Mouse (Mus musculus) midbrain, embryonic 15.5 days (tissue): ENCODE results near the gene Vmn1r22. TPM values are rescaled to one million over a fixed set of nuclear protein-coding genes. Genes with fewer than 3 reads are reported as not detected.
"Not testable (repeated sequence)": the region's sequence is repeated elsewhere in the genome, so short reads cannot be mapped to it uniquely, and the experiment has no call there.

ENCODE experiments used
- ATAC-seq: fragments of 200-750 bp; cut with Nextera tagmentation; replicated peaks from 2 replicates; pipeline ENCODE4 v1.8.0; 2017; ENCODE audit warnings: moderate TSS enrichment
- H3K27ac ChIP-seq: fragments of 300-500 bp; sonication (generic); 2 replicates; pipeline ENCODE4 v1.5.1; 2015; ENCODE audit warnings: mild to moderate bottlenecking, inconsistent platforms
- H3K27me3 ChIP-seq: fragments of 300-500 bp; sonication (generic); replicated peaks from 2 replicates; pipeline ENCODE4 v1.6.1; 2015; ENCODE audit warnings: inconsistent platforms
- H3K36me3 ChIP-seq: fragments of 300-500 bp; sonication (generic); replicated peaks from 2 replicates; pipeline ENCODE4 v1.6.1; 2015; ENCODE audit warnings: inconsistent platforms
- H3K4me1 ChIP-seq: fragments of 300-500 bp; sonication (generic); 2 replicates; pipeline ENCODE4 v1.6.1; 2015; ENCODE audit warnings: inconsistent platforms
- H3K4me2 ChIP-seq: fragments of 300-500 bp; sonication (generic); 2 replicates; pipeline ENCODE4 v1.6.1; 2015; ENCODE audit warnings: inconsistent platforms, mild to moderate bottlenecking, moderate library complexity
- H3K4me3 ChIP-seq: fragments of 300-500 bp; sonication (generic); 2 replicates; pipeline ENCODE4 v1.5.1; 2015; ENCODE audit warnings: mild to moderate bottlenecking, inconsistent platforms
- H3K9ac ChIP-seq: fragments of 300-500 bp; sonication (generic); 2 replicates; pipeline ENCODE4 v1.6.1; 2015; ENCODE audit warnings: mild to moderate bottlenecking, inconsistent platforms
- H3K9me3 ChIP-seq: fragments of 300-500 bp; sonication (generic); 2 replicates; pipeline ENCODE4 v1.6.1; 2016; ENCODE audit warnings: inconsistent platforms
- WGBS: fragments of 180-500 bp; shearing (Covaris S2); methylation state at CpG from one replicate; pipeline ENCODE4 v1.1.7; 2015; ENCODE audit warnings: mixed read lengths; 5-methylcytosine and 5-hydroxymethylcytosine counted together
- polyA plus RNA-seq: library from polyadenylated mRNA; unstranded; fragments of >200 nt; fragmentation: Nextera tagmentation; extraction: Ambion mirVana; gene quantifications from 2 replicates; pipeline ENCODE4 v1.2.1, GENCODE M21; 2015

Gene Vmn1r22
- polyA plus RNA-seq, result not detected in 2 replicates

DNA sequence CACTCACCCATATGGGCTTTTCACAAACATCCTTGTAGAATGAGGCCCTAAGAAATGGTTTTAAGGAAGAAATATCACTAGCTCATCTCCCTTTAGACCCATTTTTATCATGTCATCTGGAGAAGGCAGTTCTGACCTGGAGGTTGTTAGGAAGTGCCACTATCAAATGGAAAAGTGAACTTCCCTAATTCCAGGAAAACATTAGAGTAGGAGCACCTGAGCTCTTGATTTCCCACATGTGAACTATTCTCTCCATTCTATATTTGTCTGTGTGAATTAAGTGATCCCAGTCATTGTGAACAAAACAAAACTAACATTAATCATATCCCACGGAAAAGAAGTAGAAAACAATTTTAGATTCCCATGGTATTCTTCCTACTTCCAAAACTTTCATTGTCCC lies at the start of gene Vmn1r22:
Gene Vmn1r22, minus strand, starts transcription at position 101 of the 400 bp plus-strand sequence.
- no peak within 1 kb of the TSS for H3K9ac ChIP-seq
- no peaks in the 10 kb centered on the region for H3K27me3 ChIP-seq
- no peak for ATAC-seq
- H3K4me1 ChIP-seq, result no peaks in the 10 kb centered on the region
- H3K36me3 ChIP-seq, result no peaks in the 10 kb centered on the region
- no peak within 1 kb of the TSS for H3K4me2 ChIP-seq
- H3K27ac ChIP-seq, result no peak within 1 kb of the TSS
- WGBS, result 86% methylated on average over 1 of the region's 1 CpGs
- H3K4me3 ChIP-seq, result no peak within 1 kb of the TSS
- H3K9me3 ChIP-seq, result no peaks in the 10 kb centered on the region

GRCm38 (mm10) chr6:57926738-57927137 lies 18.9 kb upstream of the Vmn1r22 start, which contains the start of gene Vmn1r23:
Gene Vmn1r23 (minus strand): TSS chr6:57926838.
- H3K36me3 ChIP-seq, result no peaks in the 10 kb centered on the region
- H3K4me2 ChIP-seq, result no peak within 1 kb of the TSS
- WGBS, result 93% methylated on average over 1 of the region's 1 CpGs
- H3K4me3 ChIP-seq, result no peak within 1 kb of the TSS
- H3K27me3 ChIP-seq, result no peaks in the 10 kb centered on the region
- no peak for ATAC-seq
- H3K27ac ChIP-seq, result no peak within 1 kb of the TSS
- H3K4me1 ChIP-seq, result no peaks in the 10 kb centered on the region
- H3K9ac ChIP-seq, result no peak within 1 kb of the TSS
- no peaks in the 10 kb centered on the region for H3K9me3 ChIP-seq

DNA sequence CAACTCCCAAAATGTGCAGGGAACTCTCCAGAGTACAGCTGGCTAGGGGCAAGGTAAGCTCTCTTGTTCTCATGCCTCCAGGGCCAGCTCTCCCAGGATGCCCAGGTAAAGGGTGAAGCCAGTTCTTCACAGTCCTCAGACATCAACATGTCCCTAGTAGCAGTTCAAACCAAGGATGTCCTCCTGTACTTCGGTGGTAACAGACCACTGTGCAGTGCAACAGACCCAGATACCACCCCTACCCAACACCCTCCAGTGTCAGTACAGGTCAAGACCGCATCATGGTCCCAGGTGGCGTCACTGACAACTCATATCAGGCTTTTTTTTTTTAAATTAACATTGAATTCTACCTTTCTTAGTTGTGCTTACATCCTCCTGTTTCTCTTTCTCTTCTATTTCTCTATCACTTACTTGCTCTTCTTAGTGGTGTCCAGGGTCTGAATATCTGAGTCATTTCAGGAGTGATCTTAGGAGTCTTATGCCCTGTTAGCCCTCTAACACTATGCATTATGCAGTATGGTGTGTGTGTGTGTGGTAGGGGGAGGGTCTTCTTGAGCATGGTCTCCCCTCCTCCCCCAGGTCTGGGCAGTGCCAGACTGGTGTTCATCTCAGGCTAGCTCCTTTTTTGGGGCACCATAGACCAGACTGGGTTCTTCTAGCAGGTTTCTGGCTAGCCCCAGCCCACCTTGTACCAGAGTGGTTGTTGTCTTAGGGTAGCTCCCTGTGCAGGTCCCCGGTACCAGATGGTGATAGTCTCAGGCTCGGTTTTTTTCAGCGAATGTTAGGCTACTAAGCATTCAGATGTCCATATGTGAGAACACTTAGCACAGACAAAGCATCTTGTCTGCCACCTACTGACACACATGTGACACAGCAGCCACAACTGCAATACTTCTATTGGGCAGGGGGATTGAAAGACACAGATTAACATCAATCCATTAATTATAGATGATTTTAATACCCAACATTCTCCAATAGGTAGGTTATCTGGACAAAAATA lies 48.5 kb downstream of the Vmn1r22 start:
- H3K36me3 ChIP-seq, result no peaks in the 10 kb centered on the region
- WGBS, result 51% methylated on average over 6 of the region's 6 CpGs
- H3K9ac ChIP-seq, result no peak overlapping the region
- no peak overlapping the region for H3K4me3 ChIP-seq
- peak overlapping the region; percentile 37 for H3K4me2 ChIP-seq
- H3K27ac ChIP-seq, result no peak overlapping the region
- H3K4me1 ChIP-seq, result peaks cover 3% of the 10 kb centered on the region; the same call in 1 of the 2 replicates
- peak; percentile 96 for ATAC-seq
- no peaks in the 10 kb centered on the region for H3K27me3 ChIP-seq
- no peaks in the 10 kb centered on the region for H3K9me3 ChIP-seq

- not testable (repeated sequence) for H3K4me1 ChIP-seq, H3K9me3 ChIP-seq, H3K27me3 ChIP-seq, H3K4me3 ChIP-seq, H3K36me3 ChIP-seq, H3K4me2 ChIP-seq, H3K9ac ChIP-seq, H3K27ac ChIP-seq, ATAC-seq
- WGBS, result 91% methylated on average over 5 of the region's 5 CpGs
Measured at GRCm38 (mm10) chr6:57851177-57851576, 56.7 kb downstream of the Vmn1r22 start.

DNA sequence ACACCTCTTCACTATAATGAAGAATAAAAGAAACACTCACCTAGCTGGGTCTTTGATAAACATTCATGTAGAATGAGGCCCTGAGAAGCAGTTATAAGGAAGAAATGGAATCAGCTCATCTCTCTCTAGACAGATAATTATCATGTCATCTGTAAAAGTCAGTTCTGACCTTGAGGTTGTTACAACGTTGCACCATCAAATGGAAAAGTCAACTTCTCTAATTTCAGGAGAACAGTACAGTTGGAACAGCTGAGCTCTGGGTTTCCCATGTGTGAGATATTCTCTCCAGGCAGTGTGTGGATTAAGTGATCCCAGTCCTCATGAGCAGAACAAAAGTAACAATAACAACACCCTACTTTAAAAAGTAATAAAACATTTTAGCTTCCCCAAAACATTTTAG lies 57.5 kb downstream of the Vmn1r22 start, which contains the start of gene Vmn1r21:
Gene Vmn1r21, minus strand, starts transcription at position 58 of the 400 bp plus-strand sequence.
- no peak within 1 kb of the TSS for H3K9ac ChIP-seq
- no peaks in the 10 kb centered on the region for H3K9me3 ChIP-seq
- no peak for ATAC-seq
- no peak within 1 kb of the TSS for H3K27ac ChIP-seq
- H3K4me3 ChIP-seq, result no peak within 1 kb of the TSS
- WGBS, result 75% methylated on average over 1 of the region's 1 CpGs
- no peaks in the 10 kb centered on the region for H3K36me3 ChIP-seq
- no peaks in the 10 kb centered on the region for H3K27me3 ChIP-seq
- H3K4me2 ChIP-seq, result no peak within 1 kb of the TSS
- H3K4me1 ChIP-seq, result no peaks in the 10 kb centered on the region

Other genes starting within 250 kb of the Vmn1r22 start
- gene Pyurf, start 215.9 kb downstream of the Vmn1r22 start, polyA plus RNA-seq, result 14.6 and 15.6 TPM in 2 replicates
- gene Lancl2, start 205.5 kb downstream of the Vmn1r22 start, polyA plus RNA-seq, result 91.8 and 92.4 TPM in 2 replicates
- 241 and 243 TPM in 2 replicates for gene Vopp1, start 82.9 kb downstream of the Vmn1r22 start, polyA plus RNA-seq
- not detected in 2 replicates for gene Vmn1r21, start 57.7 kb downstream of the Vmn1r22 start, polyA plus RNA-seq
- gene Vmn1r23, start 18.8 kb upstream of the Vmn1r22 start, polyA plus RNA-seq, result not detected in 2 replicates
- not detected in 2 replicates for gene Vmn1r24, start 53.5 kb upstream of the Vmn1r22 start, polyA plus RNA-seq
- gene Vmn1r25, start 72.8 kb upstream of the Vmn1r22 start, polyA plus RNA-seq, result not detected in 2 replicates
- gene Vmn1r26, start 107.1 kb upstream of the Vmn1r22 start, polyA plus RNA-seq, result not detected in 2 replicates